Mouse (Mus musculus) cerebellum, adult 2 months (tissue): ENCODE data around the gene Rpl11.

ENCODE experiments used
- CTCF ChIP-seq: fragments of 200-500 bp; IDR thresholded peaks from 2 replicates; pipeline ENCODE4 v1.5.1; 2011; ENCODE audit warnings: low read depth, mild to moderate bottlenecking, control low read depth, low read length, moderate library complexity, borderline replicate concordance; ENCODE audit not compliant: insufficient read depth
- POLR2A ChIP-seq: fragments of 200-500 bp; IDR thresholded peaks from 2 replicates; pipeline ENCODE4 v1.6.1; 2011; ENCODE audit warnings: low read length, control low read depth, borderline replicate concordance; ENCODE audit not compliant: insufficient read depth

- TF ChIP-seq CTCF (no peak), POLR2A (no peak)
Observed at GRCm38 (mm10) chr4:136028132-136028564, 25.1 kb downstream of the Rpl11 start.
